Mouse (Mus musculus): Measurements from ENCODE around the gene Stpg2. TPM values are rescaled to one million over a fixed set of nuclear protein-coding genes. Genes with fewer than 3 reads are reported as not detected.
"Not testable (repeated sequence)": the region's sequence is repeated elsewhere in the genome, so short reads cannot be mapped to it uniquely, and the experiment has no call there.

Stpg2 gene
- polyA plus RNA-seq, 1 experiment from 2014 or later, result 0.11 TPM

DNA sequence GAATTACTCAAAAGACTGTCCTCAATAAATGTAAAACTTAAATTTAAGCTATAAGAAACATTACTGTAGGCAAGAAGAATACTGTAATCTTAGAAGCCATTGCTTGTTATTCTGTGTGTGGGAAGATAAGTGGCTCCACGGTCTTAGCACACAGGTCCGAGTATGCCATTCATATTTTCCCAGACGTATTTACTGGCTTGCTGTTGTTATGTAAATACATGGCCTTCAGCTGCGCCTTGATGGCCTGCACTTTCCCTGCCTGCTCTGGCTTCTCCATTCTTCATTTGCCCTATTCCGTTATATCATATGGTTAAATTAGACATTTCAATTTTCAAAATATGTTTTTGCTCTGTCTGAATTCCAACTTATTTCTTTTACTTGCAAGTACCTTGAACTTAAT, 296.7 kb downstream of the Stpg2 start:
- ATAC-seq (ENCODE audit: low FRiP score, low read depth), result peak; percentile 68; the same call in 1 of the 2 replicates
- H3K27me3 ChIP-seq, result no peaks in the 10 kb centered on the region
- WGBS, result 50% methylated on average over 5 of the region's 5 CpGs
- no peak overlapping the region for H3K4me3 ChIP-seq
- no peaks in the 10 kb centered on the region for H3K36me3 ChIP-seq
- no peaks in the 10 kb centered on the region for H3K4me1 ChIP-seq
- no peak overlapping the region for H3K4me2 ChIP-seq (replicated peaks)
- no peak overlapping the region for H3K27ac ChIP-seq (replicated peaks)
- H3K9me3 ChIP-seq, result no peaks in the 10 kb centered on the region
- no peak overlapping the region for H3K9ac ChIP-seq (replicated peaks)

DNA sequence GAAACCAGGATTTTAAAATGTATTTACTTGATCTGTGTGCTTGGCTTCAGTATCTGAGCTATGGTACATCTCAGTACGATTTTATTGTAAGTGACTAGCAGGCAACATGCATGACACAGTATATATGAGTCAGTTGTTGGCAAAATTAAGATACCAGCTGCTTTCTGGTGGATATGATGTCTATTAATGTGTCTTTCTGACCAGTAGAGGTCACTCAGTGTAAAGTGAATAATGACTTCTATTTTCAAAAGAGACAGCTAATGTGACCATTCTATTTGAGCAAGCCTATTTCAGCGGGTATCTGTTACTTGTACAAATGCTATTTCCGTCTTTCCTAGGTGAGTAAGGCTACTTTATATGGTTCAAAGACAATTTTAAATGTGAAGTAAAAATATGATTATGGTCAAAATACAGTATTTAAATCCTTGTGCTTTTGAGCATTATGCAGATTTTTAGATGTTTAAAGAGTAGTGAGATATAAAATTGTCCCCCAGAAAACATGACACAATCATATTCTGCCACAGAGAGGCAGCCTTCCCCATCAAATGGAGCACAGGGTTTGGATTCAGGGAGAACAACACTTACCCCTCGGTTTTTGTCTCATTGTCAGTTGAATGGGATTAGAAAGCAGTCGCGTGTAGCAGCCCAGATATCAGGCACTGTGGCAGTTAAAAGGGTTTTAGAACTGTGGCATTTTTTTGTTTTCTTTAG, 303.9 kb downstream of the Stpg2 start:
- H3K9me3 ChIP-seq, result no peaks in the 10 kb centered on the region
- peak; percentile 87 for ATAC-seq (ENCODE audit: low FRiP score, low read depth)
- no peaks in the 10 kb centered on the region for H3K36me3 ChIP-seq
- no peaks in the 10 kb centered on the region for H3K4me1 ChIP-seq
- H3K27ac ChIP-seq (replicated peaks), result no peak overlapping the region
- no peaks in the 10 kb centered on the region for H3K27me3 ChIP-seq
- H3K4me2 ChIP-seq (replicated peaks), result no peak overlapping the region
- no peak overlapping the region for H3K4me3 ChIP-seq
- 40% methylated on average over 6 of the region's 6 CpGs for WGBS
- H3K9ac ChIP-seq (replicated peaks), result no peak overlapping the region

DNA sequence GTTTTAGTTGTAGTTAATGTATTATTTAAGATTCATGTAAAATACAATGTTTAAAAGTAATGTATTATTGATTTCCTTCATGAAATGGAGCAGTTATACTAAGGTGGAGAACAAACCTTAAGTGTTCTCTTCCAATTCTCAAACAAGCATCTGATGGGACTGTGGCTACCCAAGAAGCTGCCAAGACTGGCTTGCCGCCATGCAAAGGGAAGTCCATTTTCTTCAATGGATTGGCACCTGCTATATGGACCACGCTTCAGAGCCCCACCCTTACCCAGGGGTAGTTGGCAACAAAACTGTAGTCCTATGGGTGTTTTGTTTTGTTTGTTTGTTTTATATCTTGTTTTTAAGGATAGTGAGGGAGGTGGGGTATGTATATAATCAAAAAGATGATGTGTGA, 373.0 kb downstream of the Stpg2 start:
- WGBS, result 95% methylated on average over 2 of the region's 2 CpGs
- Histone ChIP-seq H3K9ac (replicated peaks) (no peak overlapping the region), H3K4me1 (no peaks in the 10 kb centered on the region), H3K27ac (replicated peaks) (no peak overlapping the region), H3K4me2 (replicated peaks) (no peak overlapping the region), H3K27me3 (no peaks in the 10 kb centered on the region), H3K9me3 (no peaks in the 10 kb centered on the region), H3K4me3 (no peak overlapping the region), H3K36me3 (no peaks in the 10 kb centered on the region)
- no peak for ATAC-seq (ENCODE audit: low FRiP score, low read depth)

DNA sequence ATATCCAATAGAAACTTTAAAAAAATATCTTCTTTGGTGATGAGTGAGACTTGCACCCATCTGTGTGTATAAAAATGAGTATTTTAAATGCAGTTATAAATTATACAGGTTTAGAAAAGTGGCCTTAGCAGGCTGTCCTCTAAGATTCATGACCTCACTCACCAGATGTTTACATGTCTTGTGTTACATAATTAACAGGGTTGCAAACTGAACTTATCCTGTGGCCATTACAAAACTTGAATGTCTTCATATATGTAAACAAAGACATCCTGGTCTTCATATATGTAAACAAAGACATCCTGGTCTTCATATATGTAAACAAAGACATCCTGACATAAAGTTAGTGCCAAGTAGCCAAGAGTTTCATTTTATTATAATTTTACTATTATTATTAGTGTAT, 375.8 kb downstream of the Stpg2 start:
- Histone ChIP-seq H3K4me3 (no peak overlapping the region), H3K4me1 (no peaks in the 10 kb centered on the region), H3K4me2 (replicated peaks) (no peak overlapping the region), H3K36me3 (no peaks in the 10 kb centered on the region), H3K27ac (replicated peaks) (no peak overlapping the region), H3K9me3 (no peaks in the 10 kb centered on the region), H3K9ac (replicated peaks) (no peak overlapping the region), H3K27me3 (no peaks in the 10 kb centered on the region)
- no peak for ATAC-seq (ENCODE audit: low FRiP score, low read depth)

DNA sequence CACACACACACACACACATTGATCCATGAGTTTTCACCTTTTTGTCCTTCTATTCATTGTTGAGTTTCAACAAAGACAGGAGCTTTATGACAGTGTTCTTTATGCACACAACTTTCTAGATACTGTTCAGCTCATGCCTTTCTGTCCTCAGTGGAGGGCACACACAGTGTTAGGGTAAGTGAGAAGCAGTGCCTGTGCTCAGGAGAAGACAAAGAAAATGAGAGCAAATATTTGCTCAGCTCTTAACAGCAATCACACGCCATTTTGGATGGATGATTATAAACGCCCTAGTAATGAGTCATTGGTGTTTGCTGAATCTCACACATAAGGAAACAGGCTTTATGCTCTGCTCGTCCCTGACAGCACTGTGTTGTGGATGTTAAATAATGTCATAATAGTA, 394.0 kb downstream of the Stpg2 start:
- WGBS, result 87% methylated on average over 3 of the region's 3 CpGs
- Histone ChIP-seq H3K9me3 (no peaks in the 10 kb centered on the region), H3K9ac (replicated peaks) (no peak overlapping the region), H3K4me3 (no peak overlapping the region), H3K27ac (replicated peaks) (no peak overlapping the region), H3K36me3 (no peaks in the 10 kb centered on the region), H3K4me2 (replicated peaks) (no peak overlapping the region), H3K27me3 (no peaks in the 10 kb centered on the region), H3K4me1 (no peaks in the 10 kb centered on the region)
- no peak for ATAC-seq (ENCODE audit: low FRiP score, low read depth)

DNA sequence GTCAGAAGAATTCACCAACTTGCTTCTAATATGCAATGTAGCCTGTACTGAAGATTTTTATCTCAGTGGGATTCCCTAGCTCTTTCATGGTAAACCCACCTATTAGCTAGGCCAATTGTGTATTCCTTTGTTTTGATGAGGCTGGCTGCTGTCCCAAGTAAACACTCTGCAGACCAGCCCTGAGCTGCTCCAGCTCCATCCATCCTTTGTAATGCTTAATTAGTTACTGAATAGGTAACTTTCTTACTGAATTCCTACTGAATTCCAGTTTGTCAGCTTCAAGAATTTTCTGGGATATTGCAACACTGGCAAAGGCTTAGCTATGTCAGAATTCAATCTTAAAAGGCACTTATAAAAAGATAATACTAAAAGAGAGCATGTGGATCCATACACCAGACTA, 402.8 kb downstream of the Stpg2 start:
- not testable (repeated sequence) for H3K9ac ChIP-seq (replicated peaks); H3K27ac ChIP-seq (replicated peaks); H3K27me3 ChIP-seq; H3K4me3 ChIP-seq; H3K4me2 ChIP-seq (replicated peaks); H3K36me3 ChIP-seq; H3K9me3 ChIP-seq; ATAC-seq (ENCODE audit: low FRiP score, low read depth); H3K4me1 ChIP-seq

DNA sequence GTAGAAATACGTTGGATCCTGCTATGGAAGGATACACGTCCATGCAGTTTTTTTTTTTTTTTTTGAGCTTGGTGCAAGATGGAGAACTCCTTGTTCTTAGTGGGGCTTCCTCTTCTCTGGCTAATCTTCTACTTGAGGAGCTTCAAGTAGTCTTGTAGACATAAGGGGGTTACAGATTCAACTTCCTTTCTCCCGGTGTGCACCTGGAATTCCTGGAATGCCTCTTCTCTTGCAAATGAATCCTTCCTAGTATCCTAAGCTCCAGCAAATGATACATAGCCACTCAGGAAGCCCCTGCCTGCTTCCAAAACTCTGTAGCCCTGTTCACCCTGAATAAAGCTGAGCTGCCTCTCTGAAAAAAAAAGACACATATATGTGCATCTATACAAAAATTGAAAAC, 409.1 kb downstream of the Stpg2 start:
- Histone ChIP-seq H3K4me2 (replicated peaks) (no peak overlapping the region), H3K27me3 (no peaks in the 10 kb centered on the region), H3K9me3 (no peaks in the 10 kb centered on the region), H3K4me3 (no peak overlapping the region), H3K4me1 (no peaks in the 10 kb centered on the region), H3K9ac (replicated peaks) (no peak overlapping the region), H3K27ac (replicated peaks) (no peak overlapping the region), H3K36me3 (no peaks in the 10 kb centered on the region)
- 71% methylated on average over 3 of the region's 3 CpGs for WGBS
- ATAC-seq (ENCODE audit: low FRiP score, low read depth), result no peak

DNA sequence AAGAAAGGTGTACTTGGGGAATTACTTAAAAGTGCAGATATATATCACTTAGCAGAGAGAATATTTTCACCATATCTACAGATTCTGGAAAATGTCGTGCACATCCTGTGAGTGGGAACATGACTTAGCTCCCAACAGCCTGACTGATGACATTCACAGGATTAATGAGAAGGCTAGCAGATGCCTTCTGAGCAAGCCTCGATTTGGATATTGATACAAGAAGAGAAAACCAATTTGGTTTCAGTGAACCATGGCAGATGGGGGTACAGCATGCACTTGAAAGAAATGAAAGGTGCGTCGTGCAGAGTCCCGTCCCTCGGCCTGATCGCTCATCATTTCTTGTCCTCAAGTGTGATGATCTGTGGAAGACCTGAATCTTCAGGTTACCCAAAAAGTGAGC, 410.3 kb downstream of the Stpg2 start:
- Histone ChIP-seq H3K9ac (replicated peaks) (no peak overlapping the region), H3K9me3 (no peaks in the 10 kb centered on the region), H3K36me3 (no peaks in the 10 kb centered on the region), H3K4me3 (no peak overlapping the region), H3K27ac (replicated peaks) (no peak overlapping the region), H3K4me1 (no peaks in the 10 kb centered on the region), H3K27me3 (no peaks in the 10 kb centered on the region), H3K4me2 (replicated peaks) (no peak overlapping the region)
- 87% methylated on average over 7 of the region's 7 CpGs for WGBS
- no peak for ATAC-seq (ENCODE audit: low FRiP score, low read depth)

DNA sequence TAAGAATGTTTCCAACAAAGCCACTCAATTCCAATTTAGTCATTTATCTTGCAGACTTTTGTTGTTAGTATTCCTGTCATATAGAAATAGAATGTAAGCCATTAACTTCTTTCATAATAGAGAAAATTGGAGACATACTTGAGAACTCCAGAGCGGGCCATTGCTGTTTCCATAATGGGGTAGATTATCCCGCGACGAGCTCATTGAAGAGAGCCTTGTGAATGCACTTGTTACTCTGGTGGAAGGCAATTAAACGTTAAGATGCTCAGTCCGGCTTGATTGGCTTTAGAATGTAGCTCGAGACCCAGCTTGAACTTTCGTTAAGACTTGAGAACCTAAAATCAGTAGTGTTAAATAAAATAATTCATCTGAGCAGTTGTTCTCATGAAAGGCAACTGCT, 432.4 kb downstream of the Stpg2 start:
- no peak overlapping the region for H3K4me2 ChIP-seq (replicated peaks)
- no peak overlapping the region for H3K4me3 ChIP-seq
- no peak overlapping the region for H3K9ac ChIP-seq (replicated peaks)
- no peak overlapping the region for H3K27ac ChIP-seq (replicated peaks)
- 71% methylated on average over 8 of the region's 8 CpGs for WGBS
- no peaks in the 10 kb centered on the region for H3K27me3 ChIP-seq
- H3K9me3 ChIP-seq, result no peaks in the 10 kb centered on the region
- H3K36me3 ChIP-seq, result no peaks in the 10 kb centered on the region
- no peaks in the 10 kb centered on the region for H3K4me1 ChIP-seq
- ATAC-seq (ENCODE audit: low FRiP score, low read depth), result peak; percentile 41; the same call in 1 of the 2 replicates

DNA sequence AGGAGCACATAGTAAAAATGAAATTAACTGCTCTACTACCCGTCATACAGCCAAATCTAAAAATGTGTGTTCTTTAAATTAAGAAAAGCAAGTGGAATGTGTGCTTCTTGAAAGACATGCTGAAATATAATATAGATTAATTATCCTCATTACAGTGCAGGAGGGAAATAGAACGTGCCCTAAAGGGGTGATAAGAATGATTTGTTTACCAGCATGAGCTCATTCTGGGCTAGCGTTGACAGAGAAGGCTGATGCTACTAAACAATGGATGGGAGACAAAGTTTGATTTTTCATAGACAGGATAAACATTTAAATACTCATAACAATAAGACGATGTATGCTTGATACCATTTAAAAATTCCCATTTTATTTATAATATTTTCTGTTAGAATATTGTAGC, 446.0 kb downstream of the Stpg2 start:
- no peaks in the 10 kb centered on the region for H3K9me3 ChIP-seq
- H3K9ac ChIP-seq (replicated peaks), result no peak overlapping the region
- H3K27ac ChIP-seq (replicated peaks), result no peak overlapping the region
- no peaks in the 10 kb centered on the region for H3K4me1 ChIP-seq
- H3K36me3 ChIP-seq, result no peaks in the 10 kb centered on the region
- 85% methylated on average over 4 of the region's 4 CpGs for WGBS
- H3K4me3 ChIP-seq, result no peak overlapping the region
- no peaks in the 10 kb centered on the region for H3K27me3 ChIP-seq
- H3K4me2 ChIP-seq (replicated peaks), result no peak overlapping the region
- ATAC-seq (ENCODE audit: low FRiP score, low read depth), result no peak

DNA sequence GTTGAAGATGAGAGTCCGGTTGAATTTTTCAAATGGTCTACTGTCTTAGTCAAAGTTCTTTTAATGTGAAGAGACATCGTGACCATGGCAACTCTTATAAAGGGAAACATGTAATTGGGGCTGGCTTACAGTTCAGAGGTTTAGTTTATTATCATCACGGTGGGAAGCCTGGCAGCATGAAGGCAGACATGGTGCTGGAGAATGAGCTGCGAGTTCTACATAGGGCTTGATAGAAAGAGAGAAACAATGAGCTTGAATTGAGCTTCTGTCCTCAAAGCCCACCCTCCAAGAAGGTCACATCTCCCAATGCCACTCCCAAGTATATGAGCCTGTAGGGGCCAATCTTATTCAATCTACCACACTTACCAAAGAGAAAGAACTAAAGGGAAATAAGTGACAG, 453.9 kb downstream of the Stpg2 start:
- Histone ChIP-seq H3K36me3 (no peaks in the 10 kb centered on the region), H3K9ac (replicated peaks) (no peak overlapping the region), H3K27me3 (no peaks in the 10 kb centered on the region), H3K27ac (replicated peaks) (no peak overlapping the region), H3K4me3 (no peak overlapping the region), H3K4me1 (no peaks in the 10 kb centered on the region), H3K4me2 (replicated peaks) (no peak overlapping the region), H3K9me3 (no peaks in the 10 kb centered on the region)
- no peak for ATAC-seq (ENCODE audit: low FRiP score, low read depth)
- 59% methylated on average over 4 of the region's 4 CpGs for WGBS

DNA sequence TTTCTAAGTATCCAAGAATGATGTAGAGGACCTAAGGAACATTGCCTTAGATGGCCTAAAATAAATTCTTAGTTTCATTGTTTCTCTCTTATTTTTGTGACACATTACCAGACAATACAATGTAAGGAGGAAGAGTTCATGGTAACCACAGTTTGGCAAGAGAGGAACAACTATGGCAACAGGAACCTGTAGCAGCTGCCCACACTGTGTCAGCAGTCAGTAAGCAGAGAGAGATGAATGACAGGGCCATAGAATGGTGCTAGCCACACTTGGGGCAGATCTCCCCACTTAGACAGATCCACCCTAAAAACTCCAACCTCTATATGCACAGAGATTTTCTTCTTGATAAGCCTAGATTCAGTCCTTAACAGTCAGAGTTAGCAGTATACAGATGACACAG, 456.7 kb downstream of the Stpg2 start:
- H3K9ac ChIP-seq (replicated peaks), result no peak overlapping the region
- H3K36me3 ChIP-seq, result no peaks in the 10 kb centered on the region
- no peaks in the 10 kb centered on the region for H3K9me3 ChIP-seq
- no peak overlapping the region for H3K4me2 ChIP-seq (replicated peaks)
- H3K4me1 ChIP-seq, result no peaks in the 10 kb centered on the region
- no peaks in the 10 kb centered on the region for H3K27me3 ChIP-seq
- no peak overlapping the region for H3K27ac ChIP-seq (replicated peaks)
- no peak for ATAC-seq (ENCODE audit: low FRiP score, low read depth)
- H3K4me3 ChIP-seq, result no peak overlapping the region

DNA sequence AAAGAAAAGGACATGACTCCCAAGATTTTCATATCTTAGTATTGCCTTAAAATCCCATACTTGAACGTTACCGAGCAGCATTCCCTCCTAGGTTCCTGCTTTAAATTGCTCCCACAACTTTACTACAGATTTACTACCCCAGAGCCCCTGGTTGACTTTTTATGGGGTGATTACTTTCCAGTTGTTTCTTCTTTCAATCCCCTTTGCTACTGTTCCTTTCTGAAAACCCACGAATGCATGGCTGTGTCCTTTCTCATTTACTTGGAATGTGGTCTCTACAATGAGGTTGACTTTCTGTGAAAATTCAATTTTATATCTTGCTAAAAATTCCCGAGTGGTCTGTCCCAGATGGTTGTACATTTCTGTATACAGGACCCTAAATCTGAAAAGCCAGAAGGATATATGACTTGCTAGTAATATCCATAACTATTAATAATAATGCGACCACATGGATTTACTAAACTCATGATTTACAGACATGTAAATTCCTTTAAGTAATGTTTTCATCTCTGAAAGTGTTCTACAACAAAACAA, 458.3 kb downstream of the Stpg2 start:
- no peak overlapping the region for H3K9ac ChIP-seq (replicated peaks)
- no peak overlapping the region for H3K27ac ChIP-seq (replicated peaks)
- H3K4me3 ChIP-seq, result no peak overlapping the region
- H3K36me3 ChIP-seq, result no peaks in the 10 kb centered on the region
- no peaks in the 10 kb centered on the region for H3K9me3 ChIP-seq
- no peaks in the 10 kb centered on the region for H3K27me3 ChIP-seq
- no peaks in the 10 kb centered on the region for H3K4me1 ChIP-seq
- 85% methylated on average over 5 of the region's 5 CpGs for WGBS
- H3K4me2 ChIP-seq (replicated peaks), result no peak overlapping the region
- ATAC-seq (ENCODE audit: low FRiP score, low read depth), result no peak
